Mouse (Mus musculus): ENCODE measurements at regions not wholly inside any gene's neighbourhood (a gene's known extent, or its start where the extent isn't known, plus 50 kb on each side); places are given as distances from the start of the nearest gene placed in this dataset.

DNA sequence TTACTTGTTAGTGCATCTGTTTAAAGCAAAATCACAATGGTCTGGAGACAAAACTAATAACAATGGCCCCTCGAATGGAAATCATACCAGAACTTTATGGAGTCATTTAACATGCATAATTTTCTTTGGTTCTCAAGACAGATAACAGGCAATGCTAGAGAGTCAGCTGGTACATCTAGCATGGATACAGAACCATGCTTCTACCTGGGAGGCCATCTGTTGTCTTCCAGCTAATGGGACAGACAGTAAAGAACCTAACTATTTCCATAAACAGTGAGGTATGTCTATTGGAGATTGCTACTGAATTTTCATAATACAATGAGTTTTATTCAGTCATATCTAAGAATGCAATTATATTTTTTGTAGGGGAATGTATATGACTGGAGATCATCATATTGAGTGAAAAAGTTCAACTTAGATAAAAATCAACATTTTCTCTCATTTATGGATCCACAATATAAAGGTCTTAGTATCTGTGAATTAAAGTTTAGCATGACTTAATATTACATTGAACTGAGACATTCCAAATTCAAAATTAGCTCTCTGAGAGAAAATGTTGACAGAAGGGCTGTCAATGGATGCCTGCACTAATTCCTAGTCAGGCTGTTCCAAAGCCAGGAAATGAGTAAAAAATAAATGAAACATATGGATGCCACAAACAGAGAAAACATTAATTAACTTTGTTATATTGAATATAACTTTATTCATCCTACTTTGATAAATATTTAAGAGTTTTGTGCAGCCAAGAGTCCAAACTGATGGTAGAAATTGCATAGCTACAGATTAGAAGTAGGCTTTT lies 500.3 kb upstream of the Syt1 start:
- Histone ChIP-seq H3K4me2 (no peak overlapping the region), H3K9ac (no peak overlapping the region), H3K27ac (no peak overlapping the region), H3K9me3 (no peaks in the 10 kb centered on the region), H3K4me1 (no peaks in the 10 kb centered on the region), H3K27me3 (no peaks in the 10 kb centered on the region), H3K36me3 (replicated peaks) (no peaks in the 10 kb centered on the region), H3K4me3 (replicated peaks) (no peak overlapping the region)
- no peak for ATAC-seq (ENCODE audit: low FRiP score)
- WGBS = 61% methylated on average over 1 of the region's 1 CpGs

DNA sequence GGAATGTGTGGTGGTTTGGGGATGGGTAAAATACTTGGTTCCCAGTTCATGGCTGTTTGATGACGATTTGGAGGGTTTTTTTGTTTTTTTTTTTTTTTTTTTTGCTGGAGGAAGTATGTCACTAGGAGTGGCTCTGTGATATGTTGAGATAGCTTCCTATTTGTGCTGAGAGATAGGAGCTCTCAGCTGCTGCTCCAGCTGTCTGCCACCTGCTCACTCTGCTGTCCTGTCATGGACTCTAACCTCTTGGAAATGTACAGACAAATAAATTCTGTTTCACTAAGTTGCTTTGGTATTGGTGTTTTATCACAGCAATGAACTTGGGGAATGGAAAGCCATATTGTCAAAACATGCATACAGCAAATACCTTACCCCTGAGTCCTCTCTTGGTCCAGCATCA lies 497.8 kb upstream of the Syt1 start:
- Histone ChIP-seq H3K4me3 (replicated peaks) (no peak overlapping the region), H3K4me1 (no peaks in the 10 kb centered on the region), H3K36me3 (replicated peaks) (no peaks in the 10 kb centered on the region), H3K4me2 (no peak overlapping the region), H3K9me3 (no peaks in the 10 kb centered on the region), H3K27me3 (no peaks in the 10 kb centered on the region), H3K9ac (no peak overlapping the region), H3K27ac (no peak overlapping the region)
- WGBS = 76% methylated on average over 1 of the region's 1 CpGs
- no peak for ATAC-seq (ENCODE audit: low FRiP score)

DNA sequence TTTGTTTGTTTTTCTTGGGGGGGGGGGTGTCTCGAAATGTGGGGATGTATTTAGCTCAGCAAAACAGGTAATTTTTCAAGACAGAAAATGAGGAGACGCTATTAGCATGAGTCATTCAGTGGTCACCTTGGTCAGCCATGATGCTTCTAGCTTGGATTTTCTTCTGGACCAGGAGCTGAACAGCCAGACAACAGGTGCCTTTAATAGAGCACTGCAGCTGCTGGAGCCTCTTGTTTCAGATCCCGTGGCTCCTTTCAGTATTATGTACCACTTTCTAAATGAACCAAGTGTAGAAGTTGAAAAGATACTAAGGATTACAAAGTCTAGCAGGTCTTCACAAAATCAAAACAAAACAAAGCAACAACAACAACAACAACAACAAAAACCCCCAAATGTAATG lies 496.4 kb upstream of the Syt1 start:
- no peak overlapping the region for H3K27ac ChIP-seq
- 64% methylated on average over 3 of the region's 3 CpGs for WGBS
- H3K27me3 ChIP-seq = no peaks in the 10 kb centered on the region
- H3K9ac ChIP-seq = no peak overlapping the region
- H3K9me3 ChIP-seq = no peaks in the 10 kb centered on the region
- H3K4me3 ChIP-seq (replicated peaks) = no peak overlapping the region
- H3K36me3 ChIP-seq (replicated peaks) = no peaks in the 10 kb centered on the region
- H3K4me1 ChIP-seq = no peaks in the 10 kb centered on the region
- H3K4me2 ChIP-seq = no peak overlapping the region
- no peak for ATAC-seq (ENCODE audit: low FRiP score)

DNA sequence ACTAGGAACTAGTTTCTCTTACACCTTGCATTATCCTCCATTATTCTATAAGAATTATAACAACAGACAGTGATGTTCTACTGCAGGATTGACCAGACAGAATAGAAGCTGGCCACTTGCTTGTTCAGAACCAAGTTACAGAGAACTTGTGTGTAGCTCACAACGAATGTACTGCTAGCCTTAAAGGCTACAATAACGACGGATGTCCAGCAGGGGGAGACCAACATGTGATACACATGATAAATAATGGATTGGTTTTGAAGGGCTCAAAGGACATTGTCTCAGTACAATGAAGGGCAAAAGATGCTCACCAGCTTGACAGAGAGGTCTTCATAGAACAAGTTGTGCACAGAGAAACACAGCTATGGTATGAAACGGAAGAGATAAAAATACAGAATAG lies 493.9 kb upstream of the Syt1 start:
- Histone ChIP-seq H3K36me3 (replicated peaks) (no peaks in the 10 kb centered on the region), H3K9ac (no peak overlapping the region), H3K9me3 (no peaks in the 10 kb centered on the region), H3K4me3 (replicated peaks) (no peak overlapping the region), H3K4me2 (no peak overlapping the region), H3K27me3 (no peaks in the 10 kb centered on the region), H3K27ac (no peak overlapping the region), H3K4me1 (no peaks in the 10 kb centered on the region)
- ATAC-seq (ENCODE audit: low FRiP score) = no peak
- WGBS = 60% methylated on average over 4 of the region's 4 CpGs

DNA sequence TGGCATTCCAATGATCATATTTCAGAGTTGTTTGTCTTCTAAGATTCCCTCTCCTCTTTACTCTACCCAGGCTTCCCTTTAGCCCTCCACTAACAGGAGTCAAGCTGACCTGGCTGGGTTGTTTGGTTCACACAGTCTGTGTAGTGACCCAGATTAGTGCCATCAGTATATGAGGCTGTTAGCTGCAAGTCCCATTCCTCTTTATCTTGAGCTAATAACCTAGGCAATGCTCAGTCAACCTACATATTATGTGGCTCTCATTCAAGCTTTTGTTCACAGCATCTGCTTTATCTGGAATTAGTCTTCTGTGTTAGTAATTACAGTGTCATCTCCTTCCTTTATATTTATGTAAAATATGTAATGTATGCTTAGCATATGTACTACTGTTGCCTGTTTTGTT lies 490.1 kb upstream of the Syt1 start:
- no peak overlapping the region for H3K27ac ChIP-seq
- no peaks in the 10 kb centered on the region for H3K9me3 ChIP-seq
- H3K36me3 ChIP-seq (replicated peaks) = no peaks in the 10 kb centered on the region
- no peak overlapping the region for H3K4me3 ChIP-seq (replicated peaks)
- H3K4me1 ChIP-seq = no peaks in the 10 kb centered on the region
- no peaks in the 10 kb centered on the region for H3K27me3 ChIP-seq
- no peak overlapping the region for H3K9ac ChIP-seq
- no peak overlapping the region for H3K4me2 ChIP-seq
- ATAC-seq (ENCODE audit: low FRiP score) = no peak

DNA sequence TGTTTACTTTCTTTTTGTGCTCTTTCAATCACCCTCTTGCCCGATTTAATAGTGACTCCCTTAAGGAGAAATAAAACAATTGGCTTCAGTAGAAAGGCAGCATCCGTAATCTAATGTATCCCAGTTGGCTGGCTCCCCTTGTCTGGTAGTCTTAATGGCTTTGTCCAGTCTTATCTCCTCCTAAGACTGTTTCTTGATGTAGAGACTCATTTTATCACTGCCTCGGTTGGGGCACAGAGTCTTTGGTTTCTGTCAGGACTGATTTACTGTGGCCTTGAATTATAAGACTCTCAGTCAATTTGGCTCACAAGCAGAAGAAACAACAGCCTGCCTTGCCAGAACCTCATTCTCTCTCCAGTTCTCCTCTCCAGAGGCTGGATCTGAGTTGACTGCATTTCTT lies 487.5 kb upstream of the Syt1 start:
- Histone ChIP-seq H3K4me1 (no peaks in the 10 kb centered on the region), H3K4me3 (replicated peaks) (no peak overlapping the region), H3K36me3 (replicated peaks) (no peaks in the 10 kb centered on the region), H3K9ac (no peak overlapping the region), H3K27me3 (no peaks in the 10 kb centered on the region), H3K9me3 (no peaks in the 10 kb centered on the region), H3K4me2 (no peak overlapping the region), H3K27ac (no peak overlapping the region)
- 69% methylated on average over 3 of the region's 3 CpGs for WGBS
- no peak for ATAC-seq (ENCODE audit: low FRiP score)

DNA sequence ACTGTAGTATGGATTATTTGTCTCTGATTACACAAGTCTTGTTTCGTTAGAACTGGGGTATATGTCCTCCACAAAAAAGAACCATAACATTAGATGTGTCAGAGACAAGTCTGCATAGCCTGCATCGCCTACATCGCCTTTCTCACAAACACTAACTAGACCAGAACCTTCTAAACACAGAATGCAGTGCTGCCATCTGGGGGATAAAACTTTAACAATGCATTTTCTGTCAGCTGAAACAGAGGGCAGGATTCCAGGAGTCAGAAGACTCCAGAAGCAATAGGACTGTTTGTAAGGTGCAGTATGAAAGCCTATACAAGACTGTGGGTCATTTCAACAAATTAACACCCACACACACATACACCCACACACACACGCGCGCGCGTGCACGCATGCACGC lies 485.4 kb upstream of the Syt1 start:
- ATAC-seq (ENCODE audit: low FRiP score) = 0 out of 2 replicates have a peak, but pooled peaks have one; percentile 39
- WGBS = 88% methylated on average over 10 of the region's 10 CpGs

DNA sequence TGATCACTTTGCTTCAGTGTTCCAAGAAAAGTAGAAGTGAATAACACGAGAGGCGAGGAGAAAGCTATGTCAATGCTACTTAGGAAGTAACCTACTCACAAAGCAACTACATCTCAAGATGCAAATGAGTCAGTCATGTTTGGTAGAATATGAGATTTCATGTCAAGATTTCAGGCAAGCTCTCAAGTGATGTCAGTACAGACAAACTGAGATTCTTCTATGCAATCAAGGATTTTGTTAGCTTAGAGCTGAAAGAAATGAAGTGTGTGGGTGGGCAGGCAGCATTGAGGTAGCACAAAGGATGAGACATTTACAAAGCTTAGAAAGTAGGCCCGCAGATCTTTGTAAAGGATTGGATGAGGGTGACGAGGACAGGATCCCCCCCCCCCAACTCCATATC lies 480.0 kb upstream of the Syt1 start:
- H3K4me2 ChIP-seq = no peak overlapping the region
- no peak for ATAC-seq (ENCODE audit: low FRiP score)
- WGBS = 68% methylated on average over 4 of the region's 4 CpGs
- H3K36me3 ChIP-seq (replicated peaks) = no peaks in the 10 kb centered on the region
- no peaks in the 10 kb centered on the region for H3K9me3 ChIP-seq
- no peak overlapping the region for H3K9ac ChIP-seq
- no peaks in the 10 kb centered on the region for H3K27me3 ChIP-seq
- H3K4me3 ChIP-seq (replicated peaks) = no peak overlapping the region
- no peaks in the 10 kb centered on the region for H3K4me1 ChIP-seq
- no peak overlapping the region for H3K27ac ChIP-seq

More for the DNA sequence above, 485.4 kb upstream of the Syt1 start:
- Histone ChIP-seq H3K4me2 (no peak overlapping the region), H3K9ac (no peak overlapping the region), H3K36me3 (replicated peaks) (no peaks in the 10 kb centered on the region), H3K4me1 (no peaks in the 10 kb centered on the region), H3K9me3 (no peaks in the 10 kb centered on the region), H3K4me3 (replicated peaks) (no peak overlapping the region), H3K27ac (no peak overlapping the region), H3K27me3 (no peaks in the 10 kb centered on the region)

DNA sequence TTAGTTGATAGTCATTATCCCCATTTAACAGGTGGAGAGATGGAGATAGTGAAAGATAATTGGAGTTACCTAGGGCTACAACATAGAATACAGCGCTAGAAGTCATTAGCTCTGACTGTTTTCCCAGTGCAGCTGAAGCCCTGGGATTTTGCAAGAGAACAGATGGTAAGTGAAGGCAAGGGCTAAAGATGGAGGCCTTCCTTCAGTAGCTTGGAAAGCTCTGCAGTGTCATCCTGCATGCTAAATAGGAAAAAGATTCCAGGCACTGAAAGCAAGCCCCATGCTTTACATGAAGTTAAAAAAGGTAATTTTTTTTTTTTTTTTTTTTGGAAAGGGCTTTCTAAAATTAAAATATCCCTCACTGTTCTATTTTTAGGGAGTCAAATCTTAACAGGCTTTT lies 477.2 kb upstream of the Syt1 start:
- no peaks in the 10 kb centered on the region for H3K27me3 ChIP-seq
- H3K9ac ChIP-seq = no peak overlapping the region
- no peaks in the 10 kb centered on the region for H3K36me3 ChIP-seq (replicated peaks)
- H3K4me3 ChIP-seq (replicated peaks) = no peak overlapping the region
- H3K9me3 ChIP-seq = no peaks in the 10 kb centered on the region
- H3K4me2 ChIP-seq = no peak overlapping the region
- 92% methylated on average over 1 of the region's 1 CpGs for WGBS
- no peak overlapping the region for H3K27ac ChIP-seq
- no peak for ATAC-seq (ENCODE audit: low FRiP score)
- no peaks in the 10 kb centered on the region for H3K4me1 ChIP-seq

DNA sequence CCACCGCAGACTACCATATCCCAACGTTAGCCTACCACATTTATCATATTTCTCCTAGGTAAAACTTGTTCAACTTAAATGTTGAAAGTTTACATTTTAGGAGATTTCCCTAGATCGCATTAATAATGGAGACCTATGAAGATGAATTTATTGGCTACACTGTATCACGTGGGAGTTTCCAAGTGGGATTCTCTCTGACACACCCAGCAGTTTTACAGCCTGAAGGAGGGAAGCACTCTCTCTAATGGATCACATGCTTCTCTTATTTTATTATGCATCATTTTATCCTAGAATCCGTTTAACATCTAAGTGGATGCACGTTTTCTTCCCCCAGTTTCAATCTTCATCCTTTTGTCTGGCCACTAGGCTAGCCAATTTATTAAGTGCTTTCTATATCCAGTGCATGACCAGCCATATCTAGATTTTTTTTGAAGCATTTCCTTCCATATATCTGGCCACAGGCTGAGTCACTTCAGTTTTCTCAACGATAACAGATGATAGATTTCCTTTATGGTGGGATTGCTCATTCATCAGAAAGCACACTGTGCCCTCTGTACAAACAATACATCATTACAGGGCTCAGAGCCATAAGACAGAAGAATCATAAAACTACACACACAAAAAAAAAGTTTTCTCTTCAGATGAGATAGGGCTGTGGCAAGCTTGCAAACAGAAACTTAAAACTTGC lies 476.3 kb upstream of the Syt1 start:
- Histone ChIP-seq H3K4me2 (no peak overlapping the region), H3K9me3 (no peaks in the 10 kb centered on the region), H3K4me1 (no peaks in the 10 kb centered on the region), H3K27ac (no peak overlapping the region), H3K4me3 (replicated peaks) (no peak overlapping the region), H3K9ac (no peak overlapping the region), H3K36me3 (replicated peaks) (no peaks in the 10 kb centered on the region), H3K27me3 (no peaks in the 10 kb centered on the region)
- WGBS = 85% methylated on average over 7 of the region's 7 CpGs
- ATAC-seq (ENCODE audit: low FRiP score) = no peak

DNA sequence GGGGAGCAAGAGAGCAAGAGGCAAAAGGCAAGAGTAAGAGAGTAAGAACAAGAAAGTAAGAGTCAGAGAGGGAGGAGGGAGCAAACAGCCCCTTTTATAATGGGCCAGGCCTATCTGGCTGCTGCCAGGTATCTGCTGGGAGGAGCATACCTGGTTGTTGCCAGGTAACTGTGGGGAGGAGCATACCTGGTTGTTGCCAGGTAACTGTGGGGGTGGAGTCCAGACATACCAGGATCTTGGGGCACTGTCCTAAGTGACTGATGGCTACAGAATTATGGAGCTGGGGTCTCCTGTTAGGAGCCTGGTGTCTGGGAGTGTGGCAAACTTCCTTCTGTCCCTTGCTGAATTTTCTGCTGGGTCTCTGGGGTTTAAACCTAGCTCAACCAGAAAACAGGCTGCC lies 469.8 kb upstream of the Syt1 start:
- no peak overlapping the region for H3K27ac ChIP-seq
- no peaks in the 10 kb centered on the region for H3K9me3 ChIP-seq
- H3K4me1 ChIP-seq = no peaks in the 10 kb centered on the region
- no peak overlapping the region for H3K4me3 ChIP-seq (replicated peaks)
- H3K36me3 ChIP-seq (replicated peaks) = no peaks in the 10 kb centered on the region
- no peaks in the 10 kb centered on the region for H3K27me3 ChIP-seq
- no peak for ATAC-seq (ENCODE audit: low FRiP score)
- H3K4me2 ChIP-seq = no peak overlapping the region
- H3K9ac ChIP-seq = no peak overlapping the region

DNA sequence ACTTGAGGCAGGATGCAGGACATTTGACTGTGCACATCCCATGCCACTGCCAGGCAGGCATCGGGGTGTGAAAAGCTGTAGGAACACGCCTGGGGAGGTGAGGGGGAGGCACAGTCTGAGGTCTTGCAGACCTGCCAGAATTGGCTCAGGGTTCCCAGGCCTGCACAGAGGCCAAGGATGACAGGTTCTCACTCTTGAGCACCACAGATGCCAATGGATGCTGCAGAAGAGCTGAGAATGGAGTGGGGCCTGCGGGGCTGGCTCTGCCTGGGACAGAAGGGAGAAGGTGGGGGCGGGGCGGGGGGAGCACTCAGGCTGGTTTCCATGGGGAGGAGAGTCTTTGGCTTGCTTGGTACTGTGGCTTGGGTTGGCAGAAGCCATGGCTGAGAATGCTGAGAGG lies 469.2 kb upstream of the Syt1 start:
- H3K4me1 ChIP-seq = no peaks in the 10 kb centered on the region
- H3K27me3 ChIP-seq = no peaks in the 10 kb centered on the region
- WGBS = 77% methylated on average over 5 of the region's 5 CpGs
- H3K9ac ChIP-seq = no peak overlapping the region
- no peak overlapping the region for H3K4me2 ChIP-seq
- H3K27ac ChIP-seq = no peak overlapping the region
- no peaks in the 10 kb centered on the region for H3K9me3 ChIP-seq
- H3K36me3 ChIP-seq (replicated peaks) = no peaks in the 10 kb centered on the region
- ATAC-seq (ENCODE audit: low FRiP score) = no peak
- no peak overlapping the region for H3K4me3 ChIP-seq (replicated peaks)

DNA sequence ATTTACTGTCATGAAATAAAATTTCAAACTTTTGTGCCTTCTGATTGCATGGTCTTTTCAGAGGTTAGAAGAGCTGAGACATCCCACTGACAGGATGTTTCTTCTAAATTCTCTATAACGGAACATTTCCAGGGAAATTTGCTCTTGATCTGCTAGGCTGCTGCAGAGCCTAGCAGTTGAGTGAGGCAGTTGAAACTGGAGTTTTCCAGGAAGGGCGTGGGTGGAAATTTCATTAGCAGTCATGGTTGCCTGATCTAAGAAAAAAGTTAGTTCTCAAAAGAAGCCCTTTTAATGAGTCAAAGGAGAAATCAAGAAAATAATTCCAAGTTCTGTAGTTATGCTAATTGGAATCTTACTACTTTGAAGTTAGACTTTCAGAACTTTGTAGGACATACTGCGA lies 455.7 kb upstream of the Syt1 start:
- H3K27me3 ChIP-seq = no peaks in the 10 kb centered on the region
- H3K9me3 ChIP-seq = no peaks in the 10 kb centered on the region
- WGBS = 85% methylated on average over 3 of the region's 3 CpGs
- no peak for ATAC-seq (ENCODE audit: low FRiP score)
- H3K9ac ChIP-seq = no peak overlapping the region
- no peaks in the 10 kb centered on the region for H3K4me1 ChIP-seq
- H3K36me3 ChIP-seq (replicated peaks) = no peaks in the 10 kb centered on the region
- no peak overlapping the region for H3K4me2 ChIP-seq
- H3K4me3 ChIP-seq (replicated peaks) = no peak overlapping the region
- H3K27ac ChIP-seq = no peak overlapping the region
